Mouse (Mus musculus): ENCODE measurements around the gene Wrnip1. TPM values are rescaled to one million over a fixed set of nuclear protein-coding genes. Genes with fewer than 3 reads are reported as not detected.
A peak's percentile ranks its signal among the peaks of the same experiment; 100 is the strongest.

The Wrnip1 gene
- total RNA-seq, 2 experiments from 2014 or later = 8.8 to 22.6 TPM

GRCm38 (mm10) chr13:32806820-32807219, 5.0 kb downstream of the Wrnip1 start:
- no peak for ATAC-seq (ENCODE audit: poor library complexity, severe bottlenecking)

GRCm38 (mm10) chr13:32807624-32808023, 5.8 kb downstream of the Wrnip1 start:
- ATAC-seq (ENCODE audit: poor library complexity, severe bottlenecking) = no peak

- no peak for ATAC-seq (ENCODE audit: poor library complexity, severe bottlenecking)
Measured at GRCm38 (mm10) chr13:32819241-32819640, 17.4 kb downstream of the Wrnip1 start.

GRCm38 (mm10) chr13:32819926-32820325, 18.1 kb downstream of the Wrnip1 start:
- ATAC-seq (ENCODE audit: poor library complexity, severe bottlenecking) = no peak

- ATAC-seq (ENCODE audit: poor library complexity, severe bottlenecking) = no peak
Measured at GRCm38 (mm10) chr13:32821671-32822070, 19.8 kb downstream of the Wrnip1 start.

- no peak for ATAC-seq (ENCODE audit: poor library complexity, severe bottlenecking)
Measured at GRCm38 (mm10) chr13:32823126-32823525, 21.3 kb downstream of the Wrnip1 start.

DNA sequence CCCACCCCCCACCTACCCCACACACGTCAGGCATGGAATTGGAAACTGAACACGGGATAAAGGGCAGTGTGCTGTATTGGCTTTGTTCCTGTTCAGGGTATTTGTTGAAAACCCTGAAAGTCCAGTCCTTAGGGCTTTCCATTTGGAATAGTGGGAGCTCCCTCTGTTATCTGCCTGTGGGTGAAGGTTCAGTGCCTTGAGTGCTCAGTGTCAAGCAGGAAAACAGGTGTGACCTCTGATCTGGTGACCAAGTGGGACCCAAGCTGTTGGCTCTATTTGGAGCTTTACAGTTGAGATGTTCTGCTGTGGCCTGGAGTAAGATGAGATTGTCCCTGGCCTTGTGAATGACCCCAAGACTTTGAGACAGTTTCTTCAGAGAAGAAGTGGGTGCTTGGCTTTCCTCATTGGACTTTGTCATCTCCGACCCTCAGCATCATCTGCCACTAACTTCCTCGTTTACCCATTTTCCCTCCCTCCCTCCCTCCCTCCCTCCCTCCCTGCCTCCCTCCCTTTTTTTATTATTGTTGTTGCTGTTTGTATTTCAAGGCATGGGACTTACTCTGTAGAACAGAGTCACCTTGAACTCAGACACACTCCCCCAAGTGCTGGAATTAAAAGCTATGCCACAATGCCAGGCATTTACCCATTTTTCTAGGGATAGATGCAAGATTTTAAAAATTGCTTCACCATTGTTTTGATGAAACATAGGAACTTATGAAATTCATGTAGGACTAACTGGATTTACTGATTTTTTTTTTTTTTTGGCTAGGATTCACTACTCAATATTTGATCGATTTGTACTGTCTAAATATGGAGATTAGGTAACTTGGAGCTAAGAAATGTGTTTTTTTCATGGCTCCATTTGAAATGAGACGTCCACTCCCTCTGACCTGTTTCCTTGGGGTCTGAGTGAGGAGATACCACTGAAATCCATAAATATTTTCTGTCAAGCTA, 22.8 kb downstream of the Wrnip1 start:
- no peak for ATAC-seq (ENCODE audit: poor library complexity, severe bottlenecking)

- ATAC-seq (ENCODE audit: poor library complexity, severe bottlenecking) = no peak
Measured at GRCm38 (mm10) chr13:32825546-32825945, 23.7 kb downstream of the Wrnip1 start.

DNA sequence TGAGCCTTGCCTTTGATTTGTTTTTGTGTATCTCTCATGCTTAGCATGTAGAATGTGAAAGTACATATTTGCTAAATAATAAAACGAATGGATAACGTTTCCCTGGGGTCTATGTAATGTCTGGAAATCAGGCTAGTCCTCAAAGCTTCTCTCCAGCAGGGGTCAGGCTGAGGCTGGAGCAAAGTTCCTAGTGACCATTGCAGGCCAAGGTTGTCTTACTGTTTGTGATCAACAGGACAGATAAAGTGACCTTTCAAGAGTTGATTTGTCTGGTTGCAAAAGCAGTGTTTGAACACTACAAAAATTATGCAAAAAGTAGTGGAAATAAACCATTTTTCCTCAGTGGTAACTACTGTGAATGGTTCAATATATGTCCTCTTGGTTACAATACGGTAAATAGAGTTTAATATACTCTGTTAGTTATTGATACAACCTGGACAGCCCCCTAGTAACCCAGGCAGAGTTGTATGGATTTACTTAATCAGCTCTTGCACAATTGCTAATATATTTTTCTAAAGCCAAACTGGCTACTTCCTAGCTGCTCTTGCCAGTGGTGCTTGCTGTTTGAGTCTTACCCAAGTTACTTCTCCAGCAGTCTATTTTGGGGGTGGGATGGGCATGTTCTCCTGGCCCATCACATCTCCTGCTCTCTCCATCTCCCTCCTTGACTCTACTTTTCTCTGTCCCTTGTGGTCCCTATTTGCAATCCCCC, 25.4 kb downstream of the Wrnip1 start:
- peak; percentile 34; the same call in 1 of the 2 replicates for ATAC-seq (ENCODE audit: poor library complexity, severe bottlenecking)

- peak; percentile 62 for ATAC-seq (ENCODE audit: poor library complexity, severe bottlenecking)
Measured at GRCm38 (mm10) chr13:32827951-32828350, 26.1 kb downstream of the Wrnip1 start.

DNA sequence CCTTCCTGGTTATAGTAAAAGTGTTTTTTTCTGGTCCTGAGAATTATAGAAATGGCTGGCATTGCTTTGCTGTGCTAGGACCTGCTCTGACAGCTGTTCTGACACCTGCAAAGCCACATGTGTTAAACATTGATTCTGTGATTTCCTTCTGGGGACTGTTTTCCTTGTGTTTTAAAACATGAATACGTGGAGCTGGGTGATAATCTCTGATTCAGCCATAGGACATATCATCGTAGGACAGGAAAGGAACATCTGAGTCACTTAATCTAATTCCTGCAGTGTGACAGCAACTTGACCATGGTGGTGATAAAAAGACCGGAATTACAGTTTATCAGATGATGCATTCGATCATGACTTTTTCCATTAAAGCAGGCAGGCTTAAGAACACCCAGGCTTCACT, 27.0 kb downstream of the Wrnip1 start:
- ATAC-seq (ENCODE audit: poor library complexity, severe bottlenecking) = no peak

DNA sequence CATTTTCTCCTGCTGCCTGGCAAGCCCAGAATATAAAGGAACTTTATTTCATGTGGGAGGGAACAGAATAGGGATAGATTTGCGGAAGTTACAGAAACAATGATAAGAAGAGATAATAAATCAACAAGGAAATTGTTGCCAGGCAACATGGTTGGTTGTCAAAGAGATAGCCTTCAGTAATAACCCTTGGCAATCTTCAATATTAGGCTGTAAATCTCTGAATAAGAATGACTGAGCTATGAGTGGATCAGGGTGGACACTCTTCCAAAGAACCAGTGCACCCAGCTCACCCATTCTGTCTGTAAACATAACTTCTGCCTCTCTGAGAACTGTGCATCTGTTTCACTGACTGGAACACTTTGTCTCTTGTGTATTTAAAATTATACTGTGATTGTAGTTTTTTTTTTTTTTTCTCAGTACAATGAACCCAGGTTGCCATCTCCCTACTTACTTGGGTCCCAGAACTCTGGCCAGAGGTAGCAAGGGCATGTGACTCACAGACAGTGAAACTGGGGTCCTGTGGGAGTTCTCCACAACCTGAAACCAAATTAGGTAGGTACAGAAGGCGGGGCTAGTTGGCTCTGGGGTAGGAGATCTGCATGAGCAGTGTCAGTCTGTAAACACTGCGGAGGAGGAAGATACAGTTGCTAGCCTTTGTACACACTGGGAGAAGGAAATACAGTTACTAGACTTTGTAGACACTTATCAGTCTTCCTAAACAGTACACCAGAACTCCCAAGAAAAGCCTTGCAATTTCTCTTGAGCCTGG, 29.9 kb downstream of the Wrnip1 start:
- ATAC-seq (ENCODE audit: poor library complexity, severe bottlenecking) = 0 out of 2 replicates have a peak, but pooled peaks have one; percentile 11

GRCm38 (mm10) chr13:32832776-32833175, 30.9 kb downstream of the Wrnip1 start:
- ATAC-seq (ENCODE audit: poor library complexity, severe bottlenecking) = peak; percentile 67

GRCm38 (mm10) chr13:32833237-32833636, 31.4 kb downstream of the Wrnip1 start:
- ATAC-seq (ENCODE audit: poor library complexity, severe bottlenecking) = 0 out of 2 replicates have a peak, but pooled peaks have one; percentile 20

DNA sequence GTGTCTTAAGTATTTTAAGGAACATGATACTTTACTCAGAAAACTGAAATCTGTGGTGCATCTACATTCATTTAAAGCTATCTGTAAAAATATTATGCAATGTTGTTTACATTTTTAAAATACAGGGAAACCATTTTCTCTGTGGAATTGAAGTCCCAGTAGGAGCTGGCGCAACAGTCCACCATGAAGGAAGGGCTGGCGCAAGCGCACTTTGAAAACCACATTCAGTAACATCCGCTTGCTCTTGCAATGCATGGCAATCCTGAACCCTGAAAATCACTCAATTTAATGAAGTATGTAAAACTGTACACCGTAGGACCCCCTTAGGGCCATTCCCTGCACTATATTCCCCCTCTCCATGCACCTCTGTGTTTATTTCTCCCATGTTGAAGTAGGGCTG, 32.7 kb downstream of the Wrnip1 start:
- ATAC-seq (ENCODE audit: poor library complexity, severe bottlenecking) = peak; percentile 53

DNA sequence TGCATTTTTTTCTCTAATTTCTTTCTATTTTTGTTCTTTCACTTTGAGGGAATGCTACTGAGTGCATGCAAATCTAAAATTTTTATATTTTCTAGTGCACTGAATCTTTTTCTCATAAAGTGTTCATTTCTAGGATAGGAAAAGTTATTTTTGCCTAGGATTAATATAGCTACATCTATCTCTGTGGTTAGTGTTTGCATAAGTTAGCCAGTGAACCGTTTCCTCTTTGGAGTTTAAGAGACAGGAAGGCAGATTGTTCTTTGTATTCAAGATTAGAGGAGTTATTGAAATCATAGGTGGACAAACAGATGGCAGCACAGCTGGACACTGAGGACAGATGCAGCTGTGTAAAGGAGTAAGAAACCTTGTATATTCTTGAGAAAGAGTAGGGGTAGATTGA, 37.5 kb downstream of the Wrnip1 start:
- no peak for ATAC-seq (ENCODE audit: poor library complexity, severe bottlenecking)

- ATAC-seq (ENCODE audit: poor library complexity, severe bottlenecking) = no peak
Measured at GRCm38 (mm10) chr13:32841349-32841748, 39.5 kb downstream of the Wrnip1 start.

DNA sequence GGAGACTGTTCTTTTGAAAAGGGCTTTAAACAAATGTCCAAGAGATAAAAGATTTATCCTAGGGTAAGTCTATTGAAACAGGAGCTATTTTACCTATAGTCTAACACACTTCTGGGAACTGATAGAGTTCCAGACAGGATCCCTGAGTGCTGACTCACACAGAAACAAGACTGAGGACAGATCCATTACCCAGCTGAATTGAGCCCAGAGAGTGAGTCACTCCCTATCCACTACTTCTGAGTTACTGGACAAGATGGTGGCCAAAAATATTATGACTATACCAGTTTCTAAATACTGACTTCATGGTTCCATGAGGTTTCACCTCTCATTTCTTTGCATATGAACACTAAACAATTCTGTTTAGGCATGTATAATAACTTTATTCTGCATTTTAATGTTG, 44.4 kb downstream of the Wrnip1 start:
- ATAC-seq (ENCODE audit: poor library complexity, severe bottlenecking) = no peak

DNA sequence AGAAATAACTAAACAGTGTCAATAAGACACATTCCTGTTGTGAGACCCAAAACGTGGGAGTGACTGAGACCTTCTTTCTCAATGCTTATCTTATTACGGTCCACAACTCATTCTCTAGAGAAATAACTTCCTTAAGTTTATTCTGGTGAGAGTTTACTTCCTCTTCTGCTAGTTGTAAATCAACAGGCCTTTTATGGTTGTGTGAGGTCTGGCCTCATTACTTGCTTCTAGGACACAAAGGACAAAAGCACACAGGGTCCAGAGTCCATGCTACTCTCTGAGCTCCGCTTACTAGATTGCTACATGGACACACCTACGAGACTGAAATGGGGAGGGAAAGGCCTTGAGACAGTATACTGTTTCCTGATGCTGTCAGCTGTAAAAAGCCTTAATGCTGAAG, 47.3 kb downstream of the Wrnip1 start:
- ATAC-seq (ENCODE audit: poor library complexity, severe bottlenecking) = peak; percentile 60

- no peak for ATAC-seq (ENCODE audit: poor library complexity, severe bottlenecking)
Measured at GRCm38 (mm10) chr13:32849531-32850123, 47.8 kb downstream of the Wrnip1 start.

GRCm38 (mm10) chr13:32850156-32850555, 48.3 kb downstream of the Wrnip1 start:
- no peak for ATAC-seq (ENCODE audit: poor library complexity, severe bottlenecking)

Data from megakaryocyte, adult 5-6 weeks (primary cell).